Mouse (Mus musculus) embryonic fibroblast, embryonic 13.5 days (primary cell): ENCODE measurements at regions not wholly inside any gene's neighbourhood (a gene's known extent, or its start where the extent isn't known, plus 50 kb on each side); places are given as distances from the start of the nearest gene placed in this dataset.

Source experiments
- H3K27ac ChIP-seq: 2 replicates; pipeline ENCODE4 v1.5.1; 2012; ENCODE audit warnings: low read length, control low read depth, inconsistent platforms; ENCODE audit not compliant: insufficient read depth
- H3K4me1 ChIP-seq: 2 replicates; pipeline ENCODE4 v1.6.1; 2011; ENCODE audit warnings: low read length; ENCODE audit not compliant: control insufficient read depth, insufficient read depth
- H3K4me3 ChIP-seq: 2 replicates; pipeline ENCODE4 v1.5.1; 2011; ENCODE audit warnings: mild to moderate bottlenecking, control low read depth, low read length; ENCODE audit not compliant: insufficient read depth
- CTCF ChIP-seq: IDR thresholded peaks from 2 replicates; pipeline ENCODE4 v1.5.1; 2011; ENCODE audit warnings: mild to moderate bottlenecking, control low read depth, low read length, moderate library complexity, borderline replicate concordance; ENCODE audit not compliant: insufficient read depth
- POLR2A ChIP-seq: IDR thresholded peaks from 2 replicates; pipeline ENCODE4 v1.6.1; 2011; ENCODE audit warnings: low read depth, mild to moderate bottlenecking, control low read depth, low read length, moderate library complexity

DNA sequence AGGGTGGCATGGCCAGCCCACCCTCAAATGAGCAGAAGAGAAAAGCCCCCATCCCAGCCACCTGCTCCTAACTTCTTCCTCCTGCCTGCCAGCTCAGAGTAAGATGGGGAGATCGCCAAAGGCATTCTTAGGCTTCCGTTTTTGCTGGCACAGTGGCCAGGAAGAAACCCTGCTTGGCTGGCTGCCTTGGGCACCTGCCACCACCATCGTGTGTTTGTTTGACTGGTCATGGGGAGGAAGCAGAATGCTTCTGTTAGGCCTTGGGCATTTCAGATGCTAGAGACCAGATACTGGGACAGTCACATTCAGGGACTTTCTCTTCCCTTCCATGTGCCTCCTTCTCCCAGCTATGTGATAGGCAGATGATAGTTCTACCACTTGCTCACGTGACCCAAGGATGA lies 1283.7 kb upstream of the A1bg start:
- Histone ChIP-seq H3K4me3 (no peak overlapping the region), H3K27ac (no peak overlapping the region), H3K4me1 (peaks cover 3% of the 10 kb centered on the region; the same call in 1 of the 2 replicates)
- TF ChIP-seq POLR2A (no peak), CTCF (no peak)

DNA sequence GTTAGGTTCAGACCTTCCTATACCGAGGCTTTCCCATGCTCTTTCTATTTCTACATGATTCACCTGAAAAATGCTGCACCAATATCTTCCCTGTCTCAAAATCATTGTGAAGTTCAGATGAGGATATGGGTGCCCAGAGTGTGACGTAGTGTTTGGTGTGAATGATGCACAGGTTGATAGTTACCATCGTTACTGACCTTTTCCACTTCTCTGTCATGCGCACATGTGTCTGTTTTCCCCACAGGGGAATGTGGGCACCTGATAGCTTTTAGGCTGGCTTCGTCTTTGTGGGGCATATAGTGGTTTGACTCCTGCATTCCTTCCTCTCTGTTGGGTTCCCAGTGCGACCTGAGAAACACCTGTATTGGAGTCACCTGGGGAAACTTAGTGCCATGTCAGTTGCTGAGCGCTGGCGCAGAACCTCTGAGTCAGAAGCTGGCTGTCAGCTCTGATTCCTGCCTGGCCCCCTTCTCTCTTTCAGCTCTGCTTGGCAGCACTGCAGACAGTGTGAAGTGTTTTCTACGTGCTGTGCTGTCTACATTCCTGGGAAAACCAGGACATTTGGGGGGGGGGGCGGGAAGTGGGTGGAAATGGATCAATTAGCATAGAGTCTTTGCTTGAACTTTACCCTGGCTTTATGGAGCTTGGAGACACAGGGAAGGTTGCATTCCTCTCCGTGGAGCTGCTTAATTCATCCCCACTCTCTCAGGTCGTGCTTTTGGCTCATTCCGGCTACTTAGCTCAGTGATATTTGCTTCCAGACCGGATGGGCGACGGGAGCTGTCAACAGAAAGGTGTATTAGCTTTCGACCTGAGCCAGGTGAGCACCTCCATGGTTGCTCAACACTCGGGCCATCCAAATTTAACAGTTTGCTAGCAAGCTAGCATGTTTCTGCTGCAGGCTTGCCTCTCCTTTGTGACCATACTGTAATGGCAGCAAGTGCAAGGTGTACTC lies 1281.4 kb upstream of the A1bg start:
- Histone ChIP-seq H3K4me1 (peaks cover 3% of the 10 kb centered on the region; the same call in 1 of the 2 replicates), H3K27ac (no peak overlapping the region), H3K4me3 (no peak overlapping the region)
- TF ChIP-seq POLR2A = no peak
- no peak for TF ChIP-seq CTCF

DNA sequence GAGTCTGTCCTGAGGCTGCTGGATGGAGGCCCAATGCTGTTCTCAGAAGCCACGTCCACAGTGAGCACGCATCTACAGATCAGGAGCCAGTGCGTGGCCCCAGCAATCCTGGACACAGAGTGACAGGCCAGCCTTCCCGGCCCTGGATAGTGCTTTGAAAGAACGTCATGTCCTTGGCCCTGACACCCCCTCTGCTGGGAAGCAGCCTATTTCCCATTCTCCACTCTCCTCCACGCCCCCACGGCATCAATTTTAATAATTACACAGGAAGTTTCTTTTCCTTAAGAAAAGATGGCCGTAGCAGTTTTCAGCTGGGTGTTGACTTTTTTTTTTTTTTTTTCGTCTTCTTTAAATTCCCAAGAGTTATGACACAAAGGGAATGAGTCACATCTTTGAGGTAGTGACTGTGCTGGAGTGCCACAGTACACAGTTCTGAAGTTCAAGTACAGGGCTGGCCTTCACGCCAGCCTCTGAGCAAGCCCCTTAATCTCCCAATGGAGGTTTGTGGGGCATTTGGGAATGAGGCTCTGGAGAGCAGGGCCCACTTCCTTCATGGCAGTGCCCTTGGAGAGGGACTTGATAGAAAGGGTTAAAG lies 1280.1 kb upstream of the A1bg start:
- no peak overlapping the region for H3K27ac ChIP-seq
- no peak overlapping the region for H3K4me3 ChIP-seq
- no peak for TF ChIP-seq CTCF
- TF ChIP-seq POLR2A = no peak
- no peaks in the 10 kb centered on the region for H3K4me1 ChIP-seq

DNA sequence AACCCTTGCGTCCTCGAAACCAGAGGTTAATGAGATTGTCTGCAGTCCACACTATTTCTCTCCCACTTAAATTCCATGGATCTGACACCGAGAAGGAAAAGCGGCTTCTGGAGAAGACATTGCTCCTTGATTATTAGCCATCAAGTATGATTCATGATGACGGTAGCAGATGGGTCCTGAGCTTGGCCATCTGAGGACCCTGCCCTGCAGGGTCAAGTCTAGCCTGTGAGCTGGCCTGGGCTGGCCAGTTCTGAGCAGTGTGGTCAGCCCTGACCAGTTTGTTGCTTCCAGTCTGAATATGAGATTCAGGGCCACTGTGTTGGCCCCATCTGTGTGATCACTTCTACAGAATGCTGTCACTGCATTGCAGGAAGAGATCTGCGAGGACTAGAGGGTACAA lies 1275.9 kb upstream of the A1bg start:
- Histone ChIP-seq H3K4me1 (no peaks in the 10 kb centered on the region), H3K4me3 (no peak overlapping the region), H3K27ac (no peak overlapping the region)
- TF ChIP-seq CTCF (no peak), POLR2A (no peak)

DNA sequence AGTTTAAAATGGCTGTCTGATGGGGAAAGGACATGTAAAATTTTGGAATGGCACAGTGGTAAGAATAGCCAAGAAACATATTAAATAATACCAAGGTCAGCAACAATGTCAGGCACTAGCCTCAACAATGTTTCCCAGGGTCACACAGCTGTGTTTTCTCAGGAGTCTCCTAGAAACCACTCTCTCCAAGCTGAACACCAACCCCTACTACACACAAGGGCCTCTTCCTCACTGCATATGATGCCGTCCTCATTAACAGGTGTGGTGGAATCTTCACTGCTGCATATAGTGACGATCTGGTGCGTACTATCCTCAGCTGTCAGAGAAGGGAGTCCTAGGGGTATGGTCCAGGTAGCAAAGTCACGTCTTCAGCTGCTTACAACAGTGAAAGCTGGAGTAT lies 1275.4 kb upstream of the A1bg start:
- Histone ChIP-seq H3K4me1 (no peaks in the 10 kb centered on the region), H3K4me3 (no peak overlapping the region), H3K27ac (no peak overlapping the region)
- no peak for TF ChIP-seq CTCF
- no peak for TF ChIP-seq POLR2A

DNA sequence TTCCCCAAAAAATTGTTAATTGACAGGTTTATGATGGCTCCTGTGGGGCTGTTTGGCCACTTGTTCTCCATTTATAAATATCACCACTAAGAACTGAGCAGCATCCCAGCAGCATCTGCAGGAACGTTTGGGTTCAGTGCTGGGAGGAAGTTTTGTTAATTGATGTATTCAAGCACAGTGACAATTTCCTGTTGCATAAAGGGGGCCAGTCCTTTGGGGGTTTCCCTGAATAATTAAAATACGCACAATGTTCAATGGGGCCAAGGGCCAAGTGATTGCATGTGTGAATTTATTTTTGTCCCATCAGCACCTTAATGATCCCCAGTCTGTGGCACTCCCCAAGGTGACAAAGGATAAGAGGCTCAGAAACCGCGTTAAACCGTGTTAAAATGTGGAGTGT lies 1272.6 kb upstream of the A1bg start:
- Histone ChIP-seq H3K4me1 (no peaks in the 10 kb centered on the region), H3K4me3 (no peak overlapping the region), H3K27ac (no peak overlapping the region)
- TF ChIP-seq CTCF = no peak
- no peak for TF ChIP-seq POLR2A

DNA sequence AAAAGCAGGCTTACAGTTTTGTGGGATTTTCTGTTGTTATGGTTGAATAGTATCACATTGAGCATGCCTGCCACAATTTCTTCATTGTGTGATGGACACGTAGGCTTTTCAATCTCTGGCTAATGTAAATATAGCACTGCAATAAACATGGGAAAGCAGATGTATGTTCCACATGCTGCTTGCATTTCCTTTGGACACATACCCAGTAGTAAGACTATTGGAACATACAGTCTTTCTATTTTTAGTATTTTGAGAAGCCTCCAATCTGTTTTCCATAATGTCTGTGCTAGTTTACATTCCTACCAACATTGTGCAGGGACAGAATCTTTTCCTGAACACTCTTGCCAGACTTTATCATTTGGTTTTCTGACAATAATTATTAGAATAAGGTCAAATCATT lies 1269.9 kb upstream of the A1bg start:
- TF ChIP-seq CTCF (no peak), POLR2A (no peak)
- H3K4me1 ChIP-seq = peaks cover 5% of the 10 kb centered on the region; the same call in 1 of the 2 replicates
- no peak overlapping the region for H3K4me3 ChIP-seq
- H3K27ac ChIP-seq = no peak overlapping the region

DNA sequence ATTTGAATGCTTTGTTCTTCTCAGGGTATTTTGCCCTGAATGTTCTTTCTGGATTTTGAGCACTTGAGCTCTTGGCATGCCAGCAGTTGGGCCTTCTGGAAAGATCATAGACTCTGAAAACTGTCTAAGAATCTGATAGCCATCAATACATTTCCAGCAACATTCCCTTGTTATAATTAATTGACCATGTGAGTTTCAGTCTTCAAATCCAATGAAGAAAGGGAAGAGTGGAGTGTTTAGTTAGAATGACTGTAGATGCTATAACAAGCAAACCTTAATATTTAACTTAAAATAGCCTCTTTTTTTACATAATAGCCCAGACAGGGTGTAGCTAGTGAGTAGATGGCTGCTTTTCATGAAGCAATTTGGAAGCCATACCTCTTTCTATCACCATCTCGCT lies 1268.8 kb upstream of the A1bg start:
- no peak for TF ChIP-seq CTCF
- no peak for TF ChIP-seq POLR2A
- Histone ChIP-seq H3K4me3 (no peak overlapping the region), H3K27ac (no peak overlapping the region), H3K4me1 (peaks cover 8% of the 10 kb centered on the region; the same call in 1 of the 2 replicates)

DNA sequence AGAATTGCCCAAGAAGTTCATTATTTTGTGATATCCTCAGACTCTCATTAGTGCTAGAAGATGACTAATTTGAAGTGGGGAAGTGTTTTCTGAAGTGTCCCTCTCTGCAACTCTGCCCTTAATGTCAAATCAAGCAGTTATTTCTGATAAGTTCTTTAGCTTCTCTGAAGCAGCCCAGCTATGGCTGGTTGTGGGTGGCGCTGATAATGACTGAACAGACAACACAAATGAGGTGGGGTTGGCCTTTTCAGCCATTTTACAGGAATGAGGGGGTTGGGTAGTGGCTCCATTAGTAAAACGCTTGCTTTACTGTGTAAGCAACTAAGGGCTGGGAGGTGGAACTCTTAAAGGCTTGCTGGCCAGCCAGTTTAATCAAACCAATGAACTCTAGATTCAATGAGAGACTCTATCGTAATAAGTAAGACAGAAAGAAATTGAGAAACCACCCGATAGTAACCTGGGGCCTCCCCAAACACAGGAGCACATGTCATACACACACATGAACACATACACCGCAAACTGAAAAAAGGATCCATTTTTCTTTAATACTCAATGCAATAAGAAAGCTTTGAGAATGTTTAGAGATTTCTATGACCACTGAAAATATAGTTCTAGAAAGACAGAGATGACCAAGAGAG lies 1268.3 kb upstream of the A1bg start:
- peaks cover 8% of the 10 kb centered on the region; the same call in 1 of the 2 replicates for H3K4me1 ChIP-seq
- TF ChIP-seq POLR2A = no peak
- TF ChIP-seq CTCF = no peak
- H3K4me3 ChIP-seq = no peak overlapping the region
- no peak overlapping the region for H3K27ac ChIP-seq

DNA sequence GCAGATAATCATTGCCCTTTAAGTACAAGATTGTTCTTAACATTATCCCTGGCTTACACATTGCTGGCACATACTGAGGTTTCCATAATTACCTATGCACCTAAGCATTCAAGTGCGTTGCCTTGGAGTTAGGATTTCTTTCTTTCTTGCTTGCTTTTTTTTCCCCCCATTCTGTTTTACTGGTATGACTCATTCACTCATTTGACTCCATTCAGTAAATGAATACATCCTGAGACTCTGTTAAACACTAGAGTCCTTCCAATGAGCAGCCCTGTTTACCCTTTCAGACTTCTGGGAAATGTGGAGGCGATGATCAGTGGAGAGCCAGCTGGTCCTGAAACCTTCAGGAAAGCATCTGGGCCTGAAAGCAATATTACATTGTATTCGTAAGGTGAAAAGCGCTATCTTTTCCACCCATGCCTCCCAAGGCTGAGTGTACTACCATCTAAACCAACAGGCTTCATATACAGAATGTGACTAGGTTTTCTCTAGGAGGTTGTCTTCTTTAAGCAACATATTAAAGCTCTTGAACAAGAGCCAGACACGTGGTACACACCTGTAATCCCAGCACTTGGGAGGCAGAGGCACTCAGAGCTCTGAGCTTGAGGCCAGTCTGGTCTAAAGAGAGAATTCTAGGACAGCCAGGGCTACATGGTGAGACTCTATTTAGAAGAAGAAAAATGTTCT lies 1267.6 kb upstream of the A1bg start:
- Histone ChIP-seq H3K4me1 (peaks cover 8% of the 10 kb centered on the region; the same call in 1 of the 2 replicates), H3K4me3 (no peak overlapping the region), H3K27ac (no peak overlapping the region)
- TF ChIP-seq CTCF (no peak), POLR2A (no peak)
